Mouse (Mus musculus) ES-E14 (cell line): ENCODE results near the gene Dpp10. TPM values are rescaled to one million over a fixed set of nuclear protein-coding genes. Genes with fewer than 3 reads are reported as not detected.
A peak's percentile ranks its signal among the peaks of the same experiment; 100 is the strongest.

Source experiments
- DNase-seq: peaks from one replicate; pipeline ENCODE4 v3.0.0-alpha.2; 2013; ENCODE audit warnings: low read depth, low spot score
- H3K27ac ChIP-seq: 2 replicates; pipeline ENCODE4 v1.5.1; 2012; ENCODE audit warnings: low read depth, mild to moderate bottlenecking, low read length, moderate library complexity, mixed read lengths; ENCODE audit not compliant: poor library complexity, insufficient read depth, severe bottlenecking
- H3K36me3 ChIP-seq: 2 replicates; pipeline ENCODE4 v1.6.1; 2012; ENCODE audit warnings: mild to moderate bottlenecking, low read length, moderate library complexity, mixed read lengths; ENCODE audit not compliant: control insufficient read depth, poor library complexity, insufficient read depth, severe bottlenecking
- H3K4me1 ChIP-seq, 2 experiments: fragments of 150-350 bp in 1 of 2; sonication (generic) in 1 of 2; 2 replicates each; pipeline ENCODE4 v1.6.1; 2012; ENCODE audit warnings: low read length in 2 of 2, mild to moderate bottlenecking in 1 of 2, mixed read lengths in 1 of 2; ENCODE audit not compliant: control insufficient read depth in 2 of 2, insufficient read depth in 2 of 2, poor library complexity in 1 of 2
- H3K4me3 ChIP-seq, 2 experiments: fragments of 150-350 bp in 1 of 2; sonication (generic) in 1 of 2; 2 replicates each; pipeline ENCODE4 v1.5.1; 2012; ENCODE audit warnings: low read length in 2 of 2, low read depth in 1 of 2, mild to moderate bottlenecking in 1 of 2, mixed read lengths in 1 of 2; ENCODE audit not compliant: insufficient read depth in 1 of 2, poor library complexity in 1 of 2, severe bottlenecking in 1 of 2
- H3K9ac ChIP-seq: 2 replicates; pipeline ENCODE4 v1.6.1; 2012; ENCODE audit warnings: low read depth, mild to moderate bottlenecking, low read length, mixed read lengths; ENCODE audit not compliant: poor library complexity, insufficient read depth, severe bottlenecking
- H3K9me3 ChIP-seq: fragments of 150-350 bp; sonication (generic); 2 replicates; pipeline ENCODE4 v1.6.1; 2012; ENCODE audit warnings: low read depth, mild to moderate bottlenecking, low read length; ENCODE audit not compliant: control insufficient read depth, insufficient read depth
- CHD2 ChIP-seq: IDR thresholded peaks from 2 replicates; pipeline ENCODE4 v1.6.1; 2014; ENCODE audit warnings: mild to moderate bottlenecking, low read depth, low read length, inconsistent platforms
- HCFC1 ChIP-seq: IDR thresholded peaks from 2 replicates; pipeline ENCODE4 v1.6.1; 2012; ENCODE audit warnings: low read length, inconsistent platforms, borderline replicate concordance; ENCODE audit not compliant: insufficient read depth
- MAFK ChIP-seq: IDR thresholded peaks from 2 replicates; pipeline ENCODE4 v1.6.1; 2014; ENCODE audit warnings: mild to moderate bottlenecking, low read depth, low read length, inconsistent platforms; ENCODE audit not compliant: insufficient read depth
- ZC3H11A ChIP-seq: IDR thresholded peaks from 2 replicates; pipeline ENCODE4 v1.6.1; 2012; ENCODE audit warnings: low read depth, mild to moderate bottlenecking, inconsistent platforms, low read length, borderline replicate concordance
- ZNF384 ChIP-seq: IDR thresholded peaks from 2 replicates; pipeline ENCODE4 v1.6.1; 2012; ENCODE audit warnings: low read depth, low read length, inconsistent platforms
- in situ Hi-C, 2 experiments: fragments of 600-800 bp; cut with MboI; formaldehyde crosslinking; loops; one replicate each; pipeline ENCODE4 v1.15.1; 2025; ENCODE audit warnings: low sequenced_read_pairs in 2 of 2, inconsistent platforms in 1 of 2; ENCODE audit not compliant: unreplicated experiment in 2 of 2
- total RNA-seq: library from RNA; depleted of rRNA; stranded (reverse); fragments of 300-350 nt; gene quantifications from 2 replicates; pipeline ENCODE4 v1.2.3, GENCODE M21; 2012

The Dpp10 gene
- total RNA-seq, 1 experiment = not detected

DNA sequence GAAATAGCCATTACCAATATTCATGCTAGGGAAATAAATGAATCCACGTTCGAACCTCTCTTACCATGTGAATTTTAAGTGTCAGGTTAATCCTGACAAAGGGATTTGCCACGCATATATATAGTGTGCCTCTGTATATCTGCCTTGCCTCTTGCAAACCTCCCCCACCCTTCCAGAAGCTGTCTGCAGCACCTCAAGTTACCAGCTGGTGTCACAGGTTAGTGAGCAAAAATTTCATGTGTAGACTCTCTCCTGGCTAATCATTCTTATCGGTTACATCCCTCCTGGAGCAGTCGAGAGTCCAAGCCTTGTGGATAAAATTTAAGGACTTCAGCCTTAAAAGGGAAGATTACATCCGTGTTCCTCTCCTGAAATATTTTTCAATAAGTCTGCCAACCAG, 1.9 kb downstream of the Dpp10 start:
- Histone ChIP-seq H3K4me3 (no peak overlapping the region), H3K27ac (no peak overlapping the region), H3K9me3 (no peaks in the 10 kb centered on the region), H3K36me3 (no peaks in the 10 kb centered on the region), H3K9ac (no peak overlapping the region), H3K4me1 (0 out of 4 replicates have a peak, but pooled peaks cover 0 to 2% of the 10 kb centered on the region in 2 experiments)
- in situ Hi-C loops = no loop called here
- DNase-seq = no peak
- no peak for TF ChIP-seq MAFK
- TF ChIP-seq ZNF384 = no peak
- no peak for TF ChIP-seq ZC3H11A
- no peak for TF ChIP-seq HCFC1
- no peak for TF ChIP-seq CHD2

DNA sequence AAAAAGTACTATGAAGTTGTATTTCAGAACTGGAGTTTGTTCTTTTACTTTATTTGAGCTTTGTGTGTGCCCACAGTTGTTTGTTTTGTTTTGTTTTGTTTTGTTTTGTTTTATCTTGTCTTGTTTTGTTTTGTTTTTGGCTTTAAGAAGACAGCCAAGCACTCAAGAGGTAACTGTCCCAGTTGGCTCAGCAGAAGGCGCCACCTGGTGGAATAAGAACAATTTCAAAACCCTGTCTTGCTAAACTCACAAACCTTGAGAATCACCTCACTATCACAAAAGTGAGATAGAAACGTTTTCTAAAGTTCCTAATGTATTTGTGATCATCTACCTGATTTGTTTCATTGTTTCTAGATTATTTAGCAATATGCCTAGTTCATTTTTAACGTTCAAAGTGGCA, 3.8 kb downstream of the Dpp10 start:
- DNase-seq = no peak
- no peak overlapping the region for H3K4me3 ChIP-seq
- no peak overlapping the region for H3K9ac ChIP-seq
- 0 out of 4 replicates have a peak, but pooled peaks cover 0 to 2% of the 10 kb centered on the region in 2 experiments for H3K4me1 ChIP-seq
- no peaks in the 10 kb centered on the region for H3K36me3 ChIP-seq
- TF ChIP-seq CHD2 (no peak), ZC3H11A (0 out of 2 replicates have a peak, but pooled peaks have one; percentile 10)
- H3K27ac ChIP-seq = no peak overlapping the region
- H3K9me3 ChIP-seq = no peaks in the 10 kb centered on the region
- in situ Hi-C loops = no loop called here

DNA sequence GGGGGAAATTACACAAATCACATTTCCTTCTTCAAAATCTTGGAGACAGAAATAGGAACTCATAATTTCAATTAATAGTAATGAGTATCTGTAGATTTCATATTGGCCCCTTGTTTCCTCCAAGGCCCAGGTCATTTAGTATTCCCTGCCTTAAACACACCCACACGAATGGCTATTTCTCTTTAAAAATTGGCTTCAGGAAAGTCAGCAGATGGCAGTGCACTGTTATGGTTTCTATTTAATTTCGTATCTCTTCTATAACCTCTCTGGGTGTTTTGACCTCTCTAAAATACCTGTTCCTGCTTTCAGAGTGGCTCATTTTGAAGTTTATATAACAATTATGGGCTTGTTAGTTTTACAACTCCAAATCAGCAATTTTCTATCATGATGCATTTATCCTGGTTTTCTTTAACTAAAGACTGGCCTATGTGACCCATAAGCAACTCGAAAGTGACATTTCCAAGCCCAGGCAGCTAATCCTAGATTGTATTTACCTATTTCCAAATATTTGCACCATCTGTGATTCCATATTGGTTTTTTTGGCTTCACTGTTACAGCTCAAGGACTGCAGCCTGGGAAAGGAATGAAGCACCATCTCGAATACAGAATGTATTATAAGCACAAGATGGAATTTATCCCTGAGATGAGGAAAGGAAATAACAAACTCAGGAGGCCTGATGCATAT, 9.9 kb downstream of the Dpp10 start:
- H3K9me3 ChIP-seq = no peaks in the 10 kb centered on the region
- H3K27ac ChIP-seq = no peak overlapping the region
- H3K9ac ChIP-seq = no peak overlapping the region
- no peak overlapping the region for H3K4me3 ChIP-seq
- TF ChIP-seq CHD2 (no peak), ZC3H11A (no peak), HCFC1 (no peak), ZNF384 (no peak), MAFK (no peak)
- H3K36me3 ChIP-seq = no peaks in the 10 kb centered on the region
- H3K4me1 ChIP-seq = no peaks in the 10 kb centered on the region
- no peak for DNase-seq
- in situ Hi-C loops = no loop called here

DNA sequence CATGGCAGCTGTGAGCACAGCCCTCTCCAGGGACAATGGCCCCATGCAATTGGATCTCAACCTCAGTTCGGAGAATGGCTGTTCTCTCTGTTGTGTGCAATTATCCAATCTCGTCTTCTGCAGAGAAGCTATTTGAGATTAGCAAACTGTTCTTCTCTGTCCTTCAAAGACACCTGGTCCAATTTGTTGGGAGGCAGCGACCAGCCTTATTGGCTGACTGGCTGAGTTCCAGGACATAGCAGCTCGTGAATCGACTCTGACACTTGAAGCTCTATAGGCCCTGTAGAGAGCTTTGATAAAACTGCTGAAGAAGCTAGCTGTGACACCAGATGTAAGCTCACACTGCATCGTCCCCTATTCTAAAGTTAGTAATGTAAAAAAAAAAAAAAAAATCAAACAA, 12.7 kb downstream of the Dpp10 start:
- TF ChIP-seq CHD2 (no peak), MAFK (no peak)
- Histone ChIP-seq H3K36me3 (no peaks in the 10 kb centered on the region), H3K4me3 (no peak overlapping the region), H3K9me3 (no peaks in the 10 kb centered on the region), H3K27ac (no peak overlapping the region), H3K9ac (no peak overlapping the region), H3K4me1 (no peaks in the 10 kb centered on the region)
- DNase-seq = no peak
- in situ Hi-C loops = no loop called here

DNA sequence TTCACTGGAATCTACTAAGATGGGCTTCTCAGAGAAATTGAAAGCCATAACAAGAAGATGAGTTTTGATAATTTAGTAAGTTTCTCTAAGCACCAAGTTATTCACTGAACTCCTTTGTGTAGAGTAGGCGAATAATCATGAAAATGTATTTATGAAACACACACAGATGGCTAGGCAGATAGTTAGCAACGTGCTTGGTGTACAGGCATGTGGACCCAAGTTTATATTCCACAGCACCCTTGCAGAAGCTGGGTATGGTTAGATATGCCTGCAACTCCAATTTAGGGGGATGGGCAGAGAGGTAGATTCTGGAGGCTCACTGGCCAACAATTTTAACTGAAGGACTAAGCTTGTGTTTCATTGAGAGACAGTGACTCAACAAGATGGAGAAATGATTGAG, 13.4 kb downstream of the Dpp10 start:
- in situ Hi-C loops = no loop called here
- no peaks in the 10 kb centered on the region for H3K4me1 ChIP-seq
- no peak overlapping the region for H3K4me3 ChIP-seq
- no peak for DNase-seq
- H3K9me3 ChIP-seq = no peaks in the 10 kb centered on the region
- H3K9ac ChIP-seq = no peak overlapping the region
- no peak overlapping the region for H3K27ac ChIP-seq
- TF ChIP-seq ZC3H11A (no peak), MAFK (no peak), HCFC1 (no peak), ZNF384 (no peak), CHD2 (no peak)
- H3K36me3 ChIP-seq = no peaks in the 10 kb centered on the region
